Mouse (Mus musculus): ENCODE measurements at regions not wholly inside any gene's neighbourhood (a gene's known extent, or its start where the extent isn't known, plus 50 kb on each side); places are given as distances from the start of the nearest gene placed in this dataset.

DNA sequence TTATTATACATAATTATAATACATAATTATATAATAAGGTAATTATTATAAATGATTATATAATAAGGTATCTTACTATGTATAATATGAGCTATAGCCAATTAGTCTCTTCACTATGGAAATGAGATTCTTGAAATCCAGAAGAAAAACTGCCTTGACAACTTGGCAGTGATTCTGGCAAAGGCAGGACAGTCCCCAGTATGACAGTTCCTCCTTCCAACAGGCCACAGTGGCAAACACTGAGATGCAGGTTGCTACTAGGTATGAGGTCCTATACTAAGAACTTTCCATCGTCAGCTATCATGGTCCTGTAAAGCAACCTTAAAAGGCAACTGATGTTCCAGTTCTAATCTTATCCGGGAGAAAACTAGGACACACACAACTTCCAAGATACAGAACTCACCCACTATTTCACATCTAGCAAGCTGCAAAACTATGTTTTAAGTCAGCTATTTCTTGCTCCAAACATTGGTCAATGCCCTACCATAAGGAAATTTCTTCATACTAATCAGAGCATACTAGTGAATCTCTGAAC lies 124.6 kb upstream of the Bank1 start:
- no peak for TF ChIP-seq CTCF (IDR thresholded peaks at IDR 0.05; ENCODE audit: borderline replicate concordance, insufficient read depth, low read depth, low read length)
- no peak for TF ChIP-seq POLR2A (IDR thresholded peaks at IDR 0.05; ENCODE audit: borderline replicate concordance, insufficient read depth, low read length)
